Mouse (Mus musculus) intestine, embryonic 14.5 days (tissue): ENCODE data around the gene Emp2. TPM values are rescaled to one million over a fixed set of nuclear protein-coding genes. Genes with fewer than 3 reads are reported as not detected.

Source experiments
- microRNA-seq: library from miRNA; unstranded; fragments of <30 nt; microRNA quantifications from one replicate; pipeline ENCODE4, GENCODE M21; 2016
- polyA plus RNA-seq: library from polyadenylated mRNA; unstranded; fragments of >200 nt; fragmentation: Nextera tagmentation; extraction: Ambion mirVana; gene quantifications from 2 replicates; pipeline ENCODE4 v1.2.1, GENCODE M21; 2014

Gene Emp2
- polyA plus RNA-seq, 1 experiment from 2014 or later = 21.4 TPM

Small RNAs within 50 kb of the gene (microRNA-seq; reads per million reads assigned to microRNA genes)
- not detected for gene Gm22932

Other genes with a start within 250 kb of the Emp2 start
- not detected in 2 replicates for gene Rpl39l, start 143.7 kb downstream of the Emp2 start, polyA plus RNA-seq
- gene Atf7ip2, start 121.3 kb downstream of the Emp2 start, polyA plus RNA-seq = 1.4 and 1.5 TPM in 2 replicates
- 0.19 and 0.28 TPM in 2 replicates for gene Tekt5, start 81.5 kb upstream of the Emp2 start, polyA plus RNA-seq
- 71.6 and 74.2 TPM in 2 replicates for gene Nubp1, start 98.0 kb upstream of the Emp2 start, polyA plus RNA-seq
- 11.4 and 13.1 TPM in 2 replicates for gene Tvp23a, start 133.4 kb upstream of the Emp2 start, polyA plus RNA-seq
- gene Ciita, start 166.1 kb upstream of the Emp2 start, polyA plus RNA-seq = 0.35 TPM in 2 replicates
- 21.2 and 26.5 TPM in 2 replicates for gene Dexi, start 229.1 kb upstream of the Emp2 start, polyA plus RNA-seq
- 26.6 and 30.2 TPM in 2 replicates for gene Clec16a, start 231.4 kb upstream of the Emp2 start, polyA plus RNA-seq